Mouse (Mus musculus) layer of hippocampus, postnatal 10 days (tissue): ENCODE results near the gene Mycbp2. TPM values are rescaled to one million over a fixed set of nuclear protein-coding genes. Genes with fewer than 3 reads are reported as not detected.

Experiments
- DNase-seq, 2 experiments: peaks; one replicate each; pipeline ENCODE4 v3.0.0; 2021; ENCODE audit warnings: low spot score in 2 of 2
- long read RNA-seq: library from polyadenylated mRNA; stranded (forward); transcript quantifications from one replicate; pipeline ENCODE4 v2.0.0, GENCODE M21; 2023
- total RNA-seq, 2 experiments: library from RNA; stranded (reverse); gene quantifications; 2 replicates each; pipeline ENCODE4 v1.2.3; 2021

Gene Mycbp2
- total RNA-seq = 100 to 1,000 TPM; 150 TPM
- long read RNA-seq, partial matches to known transcripts = 14 of 18 reads
- long read RNA-seq, other reads (novel, unspliced or antisense) = 4 of 18 reads

DNA sequence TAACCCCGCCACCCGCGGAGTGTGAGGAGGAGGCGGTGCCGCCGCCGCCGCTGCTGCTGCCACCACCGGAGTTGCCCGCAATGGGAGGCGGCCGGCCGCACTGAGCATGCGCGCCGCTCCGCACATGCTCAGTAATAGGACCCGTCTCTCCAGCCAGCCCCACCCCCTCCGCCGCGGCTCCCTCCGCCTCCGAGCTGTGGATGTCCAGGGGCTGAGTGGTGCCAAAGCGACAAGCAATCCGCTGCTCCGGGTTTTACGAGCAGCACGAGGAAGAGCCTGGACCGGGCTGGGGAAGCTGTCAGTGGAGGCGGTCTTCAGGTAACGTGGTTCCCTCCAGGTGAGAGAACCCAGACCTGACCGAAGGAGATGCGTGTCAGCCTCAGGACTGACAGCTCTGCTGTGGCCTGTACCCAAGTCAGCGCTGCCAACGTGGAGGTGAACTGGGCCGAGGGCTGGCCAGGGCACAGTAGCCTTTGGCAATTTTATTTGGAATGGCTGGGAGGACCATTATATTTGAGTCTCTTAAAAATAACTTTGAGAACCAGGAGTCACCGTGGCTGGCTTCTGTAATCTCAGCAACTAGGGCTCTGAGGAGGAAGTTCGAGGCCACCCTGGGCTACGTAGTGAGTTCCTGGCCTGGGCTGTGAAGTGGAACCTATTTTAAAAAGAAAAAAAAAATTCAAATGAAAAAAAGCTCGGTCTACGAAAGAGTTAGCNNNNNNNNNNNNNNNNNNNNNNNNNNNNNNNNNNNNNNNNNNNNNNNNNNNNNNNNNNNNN, at the start of gene Mycbp2:
Mycbp2 (minus strand) TSS at position 86 of the 777 bp plus-strand sequence.
- DNase-seq = peak; percentile 97 to 99

GRCm38 (mm10) chr14:103392391-103392790, 45.8 kb upstream of the Mycbp2 start:
- DNase-seq = no peak

DNA sequence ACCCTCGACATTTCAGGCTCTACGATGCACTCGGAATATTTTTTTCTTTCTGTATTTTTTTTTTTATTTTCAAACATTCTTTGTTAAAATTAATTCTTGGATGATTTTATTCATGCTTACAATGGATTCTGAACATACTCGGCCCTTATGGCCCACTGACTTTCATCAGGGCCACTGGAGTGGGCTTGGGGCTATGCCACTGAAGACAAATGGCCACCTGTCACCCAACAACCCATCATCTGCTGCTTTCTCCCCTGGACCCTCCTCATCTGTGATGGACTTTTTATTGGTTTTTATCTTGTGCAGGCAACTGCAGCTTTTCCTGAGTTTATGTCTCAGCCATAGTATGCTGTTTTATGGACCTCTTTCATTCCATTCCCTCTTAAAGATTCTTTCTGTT, 40.8 kb upstream of the Mycbp2 start:
- no peak for DNase-seq

GRCm38 (mm10) chr14:103386871-103387270, 40.3 kb upstream of the Mycbp2 start:
- peak in 1 of 2 experiments; percentile 11 for DNase-seq

DNA sequence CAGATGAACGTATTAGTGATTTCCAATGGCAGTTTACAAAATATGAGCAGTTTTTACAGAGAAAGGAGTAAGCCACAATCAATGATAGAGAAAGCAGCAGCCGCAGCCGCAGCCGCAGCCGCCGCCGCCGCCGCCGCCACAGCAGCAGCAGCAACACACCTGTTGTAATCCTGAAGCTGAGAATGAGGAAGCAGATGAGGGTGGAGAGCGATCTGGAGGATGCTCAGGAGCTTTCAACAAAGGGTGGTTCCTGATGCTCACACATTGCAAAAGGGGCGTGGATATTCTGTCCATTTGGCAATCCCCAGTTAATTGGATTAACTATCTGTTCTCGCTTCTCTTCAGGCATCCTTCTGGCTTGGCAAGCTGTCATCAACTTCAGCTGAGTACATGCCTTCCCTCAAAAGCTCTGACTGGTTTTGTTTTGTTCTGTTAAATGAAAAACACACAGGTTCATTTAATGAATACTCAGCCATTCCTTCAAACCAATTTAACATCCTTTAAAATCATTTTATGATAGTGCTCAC, 38.5 kb upstream of the Mycbp2 start:
- DNase-seq = peak; percentile 24 to 31

DNA sequence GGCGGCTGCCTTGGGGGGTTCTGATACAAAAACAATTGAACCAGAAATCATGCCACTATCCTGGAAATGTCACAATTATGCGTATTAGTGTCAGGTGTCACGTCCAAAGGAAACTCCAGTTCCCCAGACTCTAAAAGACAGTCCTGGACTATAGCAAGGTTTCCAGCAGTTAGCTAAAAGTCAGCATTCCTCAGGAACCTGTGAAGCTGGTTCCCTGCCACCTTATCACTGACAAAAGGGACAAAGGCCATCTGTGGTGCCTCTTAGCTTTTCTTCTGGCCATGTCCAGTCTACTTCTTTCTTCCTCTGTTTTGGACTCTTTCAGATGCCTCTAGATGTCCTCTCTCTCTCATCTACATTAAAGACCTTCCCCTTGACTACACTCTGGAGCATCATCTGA, 32.1 kb upstream of the Mycbp2 start:
- no peak for DNase-seq

GRCm38 (mm10) chr14:103376765-103377164, 30.2 kb upstream of the Mycbp2 start:
- no peak for DNase-seq

DNA sequence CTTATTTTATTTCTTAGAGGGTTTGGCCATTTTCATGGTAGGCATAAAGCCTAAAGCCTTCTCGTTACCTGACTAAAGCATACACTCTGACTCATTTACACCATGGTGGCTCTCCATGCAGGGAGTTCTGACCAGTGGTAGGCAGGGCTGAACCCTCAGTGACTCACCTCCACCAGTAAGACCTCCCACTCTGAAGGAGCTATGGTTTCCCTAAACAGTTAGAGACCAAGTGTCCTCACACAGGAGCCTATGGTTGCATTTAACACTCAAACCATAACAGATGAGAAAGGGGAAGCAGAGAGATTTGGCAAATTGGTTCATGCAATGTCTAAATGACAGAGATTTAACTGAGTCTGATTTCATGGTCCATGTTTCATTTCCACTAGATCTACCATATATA, 28.9 kb upstream of the Mycbp2 start:
- no peak for DNase-seq

- no peak for DNase-seq
These were observed 16.6 kb upstream of the Mycbp2 start for GRCm38 (mm10) chr14:103363199-103363598.

GRCm38 (mm10) chr14:103356066-103356465, 9.5 kb upstream of the Mycbp2 start:
- no peak for DNase-seq

GRCm38 (mm10) chr14:103354396-103355352, 8.1 kb upstream of the Mycbp2 start:
- DNase-seq = no peak

GRCm38 (mm10) chr14:103345858-103346728, 521 bp downstream of the Mycbp2 start:
- peak; percentile 52 to 68 for DNase-seq

DNA sequence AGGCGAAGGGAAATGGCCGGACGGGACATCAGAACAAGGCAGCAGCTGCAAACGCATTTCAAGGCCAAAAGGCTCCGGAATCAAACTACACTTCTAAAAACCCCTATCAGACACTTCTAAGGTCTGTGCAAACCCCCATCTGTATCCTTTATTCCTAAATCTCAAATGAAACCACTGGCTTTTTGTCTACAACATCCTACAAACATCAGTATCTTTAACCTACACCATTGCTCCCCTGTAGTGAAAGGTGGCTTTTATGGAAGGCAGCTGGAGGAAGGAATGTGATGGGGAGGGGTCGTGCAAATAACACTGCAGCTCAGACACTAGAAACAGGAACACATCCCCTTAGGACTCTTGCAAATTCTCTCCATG, 1.1 kb downstream of the Mycbp2 start:
- DNase-seq = no peak

DNA sequence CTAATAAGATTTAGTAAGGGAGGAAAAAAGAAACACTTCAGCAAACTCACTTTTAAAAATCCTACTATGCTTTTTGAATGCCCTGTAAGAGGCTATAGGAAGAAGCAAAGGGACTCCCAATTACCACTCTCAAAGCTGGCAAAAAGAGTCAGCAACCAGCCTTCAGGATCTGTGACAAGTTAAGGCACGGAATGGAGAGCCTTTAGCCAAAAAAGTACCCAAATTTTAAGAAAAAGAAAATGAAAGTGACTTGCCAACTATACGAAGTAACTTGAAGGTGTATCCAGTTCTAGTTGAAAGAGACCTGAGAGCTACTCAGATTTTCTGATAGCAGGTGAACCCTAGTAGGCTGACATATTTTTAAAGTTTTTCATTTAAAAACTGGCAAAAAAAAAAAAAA, 1.6 kb downstream of the Mycbp2 start:
- no peak for DNase-seq

DNA sequence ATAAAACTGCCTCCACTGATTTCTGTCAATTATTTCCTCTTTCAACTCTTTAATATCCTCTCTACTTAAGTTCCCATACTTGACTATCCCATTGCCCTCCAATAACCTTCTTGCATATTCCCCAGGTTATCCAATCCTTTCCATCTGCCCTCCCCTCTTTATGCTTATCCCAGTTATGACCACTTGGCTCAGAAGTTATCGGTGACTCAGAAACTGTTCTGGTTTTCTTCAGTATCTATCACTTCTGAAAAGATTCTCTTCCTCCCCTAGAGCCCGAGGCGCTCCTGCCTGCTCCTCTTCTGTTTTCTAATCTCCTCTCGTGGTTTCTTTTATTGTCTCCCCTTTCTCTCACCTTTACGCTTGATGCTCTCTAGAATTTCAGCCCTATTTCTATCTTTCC, 2.8 kb downstream of the Mycbp2 start:
- no peak for DNase-seq

- no peak for DNase-seq
These were observed 5.0 kb downstream of the Mycbp2 start for GRCm38 (mm10) chr14:103341385-103342294.

GRCm38 (mm10) chr14:103312926-103313325, 33.7 kb downstream of the Mycbp2 start:
- no peak for DNase-seq

DNA sequence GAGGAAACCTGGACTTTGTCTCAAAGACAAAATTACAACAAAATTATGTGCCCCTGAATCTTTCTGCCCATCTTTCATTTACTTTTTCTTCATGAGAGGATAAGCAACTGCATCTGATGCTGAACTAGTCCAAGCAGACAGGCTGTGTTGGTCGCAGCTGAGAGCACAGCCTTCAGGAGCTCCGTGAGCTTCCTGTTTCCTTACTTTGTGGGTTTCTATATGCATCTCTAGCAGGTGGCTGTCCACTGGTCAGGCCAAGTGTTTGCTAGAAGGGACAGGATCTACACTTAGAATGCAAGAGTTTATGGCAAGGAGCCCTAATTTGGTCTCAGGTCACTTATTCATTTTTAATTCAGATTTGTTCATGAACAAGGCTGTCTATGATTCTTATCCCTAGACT, 50.4 kb downstream of the Mycbp2 start:
- DNase-seq = no peak

- no peak for DNase-seq
These were observed 60.0 kb downstream of the Mycbp2 start for GRCm38 (mm10) chr14:103286650-103287049.

- no peak for DNase-seq
These were observed 69.9 kb downstream of the Mycbp2 start for GRCm38 (mm10) chr14:103276667-103277066.
